Mouse (Mus musculus): ENCODE results near the gene Ube2m. TPM values are rescaled to one million over a fixed set of nuclear protein-coding genes. Genes with fewer than 3 reads are reported as not detected.
A peak's percentile ranks its signal among the peaks of the same experiment; 100 is the strongest.

Gene Ube2m
- total and polyA plus RNA-seq, 2 experiments from 2014 or later = 153 to 320 TPM

- ATAC-seq = no peak
- Histone ChIP-seq H3K9ac (replicated peaks; ENCODE audit: low read length) (no peak overlapping the region), H3K36me3 (ENCODE audit: insufficient read depth, low read length) (peaks cover 62% of the 10 kb centered on the region), H3K4me3 (ENCODE audit: low read length) (no peak overlapping the region), H3K4me2 (ENCODE audit: low read depth, low read length) (no peak overlapping the region), H3K4me1 (ENCODE audit: insufficient read depth, low read length) (peaks cover 11% of the 10 kb centered on the region), H3K27ac (no peak overlapping the region), H3K9me3 (ENCODE audit: low read length) (no peaks in the 10 kb centered on the region), H3K27me3 (ENCODE audit: insufficient read depth, low read length) (no peaks in the 10 kb centered on the region)
- TF ChIP-seq CTCF (IDR thresholded peaks at IDR 0.05; ENCODE audit: low read depth) = no peak
- no peak for DNase-seq (ENCODE audit: low spot score)
- 86% methylated on average over 4 of the region's 4 CpGs for WGBS
Observed at GRCm38 (mm10) chr7:13028986-13029385, 9.1 kb downstream of the Ube2m start.

- H3K4me1 ChIP-seq (ENCODE audit: insufficient read depth, low read length) = peaks cover 7% of the 10 kb centered on the region
- no peak for TF ChIP-seq CTCF (IDR thresholded peaks at IDR 0.05; ENCODE audit: low read depth)
- DNase-seq (ENCODE audit: low spot score) (no peak), ATAC-seq (no peak)
- H3K36me3 ChIP-seq (ENCODE audit: insufficient read depth, low read length) = peaks cover 45% of the 10 kb centered on the region
- H3K27me3 ChIP-seq (ENCODE audit: insufficient read depth, low read length) = no peaks in the 10 kb centered on the region
- WGBS = 29% methylated on average over 4 of the region's 4 CpGs
- no peaks in the 10 kb centered on the region for H3K9me3 ChIP-seq (ENCODE audit: low read length)
- H3K27ac ChIP-seq = peak overlapping the region; percentile 99; the same call in 1 of the 2 replicates
- peak overlapping the region; percentile 79 for H3K4me3 ChIP-seq (ENCODE audit: low read length)
- H3K9ac ChIP-seq (replicated peaks; ENCODE audit: low read length) = peak overlapping the region; percentile 98
- peak overlapping the region; percentile 90 for H3K4me2 ChIP-seq (ENCODE audit: low read depth, low read length)
Observed at GRCm38 (mm10) chr7:13025511-13026112, 12.5 kb downstream of the Ube2m start.

GRCm38 (mm10) chr7:13024805-13025204 lies 13.3 kb downstream of the Ube2m start:
- peak overlapping the region; percentile 99 for H3K27ac ChIP-seq
- H3K27me3 ChIP-seq (ENCODE audit: insufficient read depth, low read length) = no peaks in the 10 kb centered on the region
- peaks cover 37% of the 10 kb centered on the region for H3K36me3 ChIP-seq (ENCODE audit: insufficient read depth, low read length)
- under 1% methylated on average over 36 of the region's 44 CpGs for WGBS
- H3K4me3 ChIP-seq (ENCODE audit: low read length) = peak overlapping the region; percentile 79
- H3K9me3 ChIP-seq (ENCODE audit: low read length) = no peaks in the 10 kb centered on the region
- peak overlapping the region; percentile 90 for H3K4me2 ChIP-seq (ENCODE audit: low read depth, low read length)
- DNase-seq (ENCODE audit: low spot score) (peak; percentile 86), ATAC-seq (peak; percentile 73)
- peak overlapping the region; percentile 98 for H3K9ac ChIP-seq (replicated peaks; ENCODE audit: low read length)
- peaks cover 7% of the 10 kb centered on the region for H3K4me1 ChIP-seq (ENCODE audit: insufficient read depth, low read length)
- TF ChIP-seq CTCF (IDR thresholded peaks at IDR 0.05; ENCODE audit: low read depth) = peak; percentile 51

GRCm38 (mm10) chr7:13023928-13024731 lies 13.9 kb downstream of the Ube2m start:
- Histone ChIP-seq H3K4me2 (ENCODE audit: low read depth, low read length) (peak overlapping the region; percentile 90), H3K27ac (peak overlapping the region; percentile 99), H3K27me3 (ENCODE audit: insufficient read depth, low read length) (no peaks in the 10 kb centered on the region), H3K4me1 (ENCODE audit: insufficient read depth, low read length) (peaks cover 7% of the 10 kb centered on the region), H3K36me3 (ENCODE audit: insufficient read depth, low read length) (peaks cover 30% of the 10 kb centered on the region), H3K9me3 (ENCODE audit: low read length) (no peaks in the 10 kb centered on the region), H3K9ac (replicated peaks; ENCODE audit: low read length) (peak overlapping the region; percentile 98), H3K4me3 (ENCODE audit: low read length) (peak overlapping the region; percentile 79)
- peak; percentile 98 for DNase-seq (ENCODE audit: low spot score)
- under 1% methylated on average over 75 of the region's 95 CpGs for WGBS
- peak; percentile 94 for ATAC-seq
- TF ChIP-seq CTCF (IDR thresholded peaks at IDR 0.05; ENCODE audit: low read depth) = peak; percentile 41

- WGBS = 3% methylated on average over 31 of the region's 31 CpGs
- H3K9me3 ChIP-seq (ENCODE audit: low read length) = no peaks in the 10 kb centered on the region
- no peaks in the 10 kb centered on the region for H3K27me3 ChIP-seq (ENCODE audit: insufficient read depth, low read length)
- peak overlapping the region; percentile 98 for H3K9ac ChIP-seq (replicated peaks; ENCODE audit: low read length)
- peaks cover 7% of the 10 kb centered on the region for H3K4me1 ChIP-seq (ENCODE audit: insufficient read depth, low read length)
- no peak for TF ChIP-seq CTCF (IDR thresholded peaks at IDR 0.05; ENCODE audit: low read depth)
- H3K36me3 ChIP-seq (ENCODE audit: insufficient read depth, low read length) = peaks cover 18% of the 10 kb centered on the region
- H3K4me2 ChIP-seq (ENCODE audit: low read depth, low read length) = peak overlapping the region; percentile 90
- H3K27ac ChIP-seq = peak overlapping the region; percentile 99
- ATAC-seq (peak; percentile 30), DNase-seq (ENCODE audit: low spot score) (peak; percentile 71)
- H3K4me3 ChIP-seq (ENCODE audit: low read length) = peak overlapping the region; percentile 79
Observed at GRCm38 (mm10) chr7:13022773-13023535, 15.1 kb downstream of the Ube2m start.

GRCm38 (mm10) chr7:13015217-13015616 lies 22.9 kb downstream of the Ube2m start:
- TF ChIP-seq CTCF (IDR thresholded peaks at IDR 0.05; ENCODE audit: low read depth) = no peak
- H3K4me2 ChIP-seq (ENCODE audit: low read depth, low read length) = no peak overlapping the region
- H3K27ac ChIP-seq = no peak overlapping the region
- DNase-seq (ENCODE audit: low spot score) = no peak
- no peaks in the 10 kb centered on the region for H3K36me3 ChIP-seq (ENCODE audit: insufficient read depth, low read length)
- no peak for ATAC-seq
- no peaks in the 10 kb centered on the region for H3K9me3 ChIP-seq (ENCODE audit: low read length)
- H3K4me3 ChIP-seq (ENCODE audit: low read length) = no peak overlapping the region
- 93% methylated on average over 1 of the region's 1 CpGs for WGBS
- H3K4me1 ChIP-seq (ENCODE audit: insufficient read depth, low read length) = 0 out of 2 replicates have a peak, but pooled peaks cover 5% of the 10 kb centered on the region
- no peak overlapping the region for H3K9ac ChIP-seq (replicated peaks; ENCODE audit: low read length)
- H3K27me3 ChIP-seq (ENCODE audit: insufficient read depth, low read length) = no peaks in the 10 kb centered on the region
